In genomic region chr14:117762934-117763333, GRCm38 (mm10) we compare ENCODE assay signal across 23 mouse cellular contexts.
DNase-seq lines count a peak whose midpoint lies in the region; ATAC-seq and TF ChIP-seq lines count a peak whose summit lies in the region.
"Had no signal": no experiment of that assay in that cellular context is flagged by ENCODE, and none has a peak within 500 bp of the region (broad histone marks: within the 10 kb centered on the region; RNA-seq: fewer than 3 reads in every experiment).

No protein-coding gene starts in this region.

- TF ChIP-seq EP300 in heart, adult 2 months (IDR thresholded peaks at IDR 0.05; ENCODE audit: insufficient read depth, low read depth, low read length), result no peak

- DNase-seq in heart, adult 2 months, result no peak
- DNase-seq in heart, adult 18-20 months, result no peak
- no peak for DNase-seq in embryonic facial prominence, embryonic 10.5 days (ENCODE audit: low spot score)
- DNase-seq: adrenal gland, adult 8-10 months; adrenal gland, postnatal 14 days; adrenal gland, postnatal 36 days; cerebellum, adult 11 months; cerebellum, adult 18-20 months; cerebellum, adult 8-10 months; cerebellum, adult 9-11 months; cerebellum, postnatal 14 days; cerebellum, postnatal 36 days had no signal

- TF ChIP-seq POLR2A in bone marrow, adult 2 months (IDR thresholded peaks at IDR 0.05; ENCODE audit: borderline replicate concordance, control insufficient read depth, low read depth, low read length), result no peak
- no peak for TF ChIP-seq POLR2A in heart, adult 2 months (IDR thresholded peaks at IDR 0.05; ENCODE audit: insufficient read depth, low read depth, low read length)

- intact Hi-C loops in heart, adult 2 months (cut with DNase I), result no loop called here

- peaks cover 2% of the 10 kb centered on the region for H3K4me1 ChIP-seq in bone marrow, adult 2 months (ENCODE audit: control insufficient read depth, insufficient read depth, low read length)
- no peaks in the 10 kb centered on the region for H3K4me1 ChIP-seq in heart, adult 2 months (ENCODE audit: control insufficient read depth, insufficient read depth, low read length)
- H3K4me1 ChIP-seq in embryonic facial prominence, embryonic 10.5 days, result 0 out of 2 replicates have a peak, but pooled peaks cover under 1% of the 10 kb centered on the region
- H3K4me1 ChIP-seq: embryonic facial prominence, embryonic 13.5 days; embryonic facial prominence, embryonic 15.5 days had no signal

- no peak overlapping the region for H3K4me3 ChIP-seq in bone marrow, adult 2 months (replicated peaks; ENCODE audit: control insufficient read depth, low read depth, low read length)
- no peak overlapping the region for H3K4me3 ChIP-seq in heart, adult 2 months
- H3K4me3 ChIP-seq in embryonic facial prominence, embryonic 10.5 days, result no peak overlapping the region
- H3K4me3 ChIP-seq: embryonic facial prominence, embryonic 13.5 days; embryonic facial prominence, embryonic 15.5 days; erythroblast, embryonic 14.5 days; forebrain, embryonic 10.5 days; forebrain, embryonic 12.5 days had no signal

- TF ChIP-seq CTCF in bone marrow, adult 2 months (IDR thresholded peaks at IDR 0.05; ENCODE audit: control insufficient read depth, insufficient read depth, low read length), result no peak
- no peak for TF ChIP-seq CTCF in heart, adult 2 months (IDR thresholded peaks at IDR 0.05)

- H3K9ac ChIP-seq in heart, adult 2 months (ENCODE audit: low read depth, low read length), result no peak overlapping the region
- H3K9ac ChIP-seq: embryonic facial prominence, embryonic 13.5 days; embryonic facial prominence, embryonic 15.5 days; forebrain, embryonic 12.5 days had no signal

- ATAC-seq in common myeloid progenitor, adult 5-6 weeks (replicated peaks; ENCODE audit: low read depth, poor library complexity, severe bottlenecking), result peak; percentile 23; the same call in 1 of the 2 replicates
- ATAC-seq in hematopoietic stem cell, adult 5-6 weeks (replicated peaks in 1 of 2; ENCODE audit: insufficient read depth in 1 of 2, low FRiP score in 2 of 2, low TSS enrichment in 1 of 2, low read depth in 1 of 2, poor library complexity in 2 of 2, severe bottlenecking in 2 of 2), result peak; percentile 14 to 41; a peak in 2 of 4 replicates
- ATAC-seq in megakaryocyte progenitor cell, adult 5-6 weeks (replicated peaks; ENCODE audit: poor library complexity), result peak; percentile 40
- ATAC-seq: forebrain, embryonic 14.5 days; forebrain, embryonic 16.5 days had no signal

- H3K27me3 ChIP-seq in heart, adult 2 months (ENCODE audit: control insufficient read depth, insufficient read depth, low read length), result no peaks in the 10 kb centered on the region
- no peaks in the 10 kb centered on the region for H3K27me3 ChIP-seq in embryonic facial prominence, embryonic 10.5 days (replicated peaks; ENCODE audit: low read depth, poor library complexity, severe bottlenecking)
- H3K27me3 ChIP-seq: embryonic facial prominence, embryonic 13.5 days; embryonic facial prominence, embryonic 15.5 days; forebrain, embryonic 12.5 days had no signal

- H3K36me3 ChIP-seq in heart, adult 2 months (ENCODE audit: control insufficient read depth, insufficient read depth, low read length), result no peaks in the 10 kb centered on the region
- no peaks in the 10 kb centered on the region for H3K36me3 ChIP-seq in embryonic facial prominence, embryonic 10.5 days (replicated peaks)
- H3K36me3 ChIP-seq: embryonic facial prominence, embryonic 13.5 days; embryonic facial prominence, embryonic 15.5 days; forebrain, embryonic 10.5 days; forebrain, embryonic 12.5 days had no signal

- 31% methylated on average over 5 of the region's 5 CpGs for WGBS in bone marrow, adult 2 months
- 92% methylated on average over 5 of the region's 5 CpGs for WGBS in heart, adult 2 months
- WGBS in embryonic facial prominence, embryonic 10.5 days, result 90% methylated on average over 5 of the region's 5 CpGs

- H3K27ac ChIP-seq in bone marrow, adult 2 months (ENCODE audit: control insufficient read depth, insufficient read depth, low read depth, low read length, poor library complexity), result peak overlapping the region; percentile 36; the same call in 1 of the 2 replicates
- no peak overlapping the region for H3K27ac ChIP-seq in heart, adult 2 months
- H3K27ac ChIP-seq in embryonic facial prominence, embryonic 10.5 days (replicated peaks), result no peak overlapping the region
- H3K27ac ChIP-seq: embryonic facial prominence, embryonic 13.5 days; embryonic facial prominence, embryonic 15.5 days; forebrain, embryonic 10.5 days; forebrain, embryonic 12.5 days had no signal

- no peaks in the 10 kb centered on the region for H3K9me3 ChIP-seq in embryonic facial prominence, embryonic 10.5 days
- H3K9me3 ChIP-seq: embryonic facial prominence, embryonic 13.5 days; embryonic facial prominence, embryonic 15.5 days; forebrain, embryonic 10.5 days; forebrain, embryonic 12.5 days had no signal

- no peaks in the 10 kb centered on the region for H3K79me2 ChIP-seq in heart, adult 2 months (replicated peaks; ENCODE audit: control insufficient read depth, insufficient read depth, low read length)
